Mouse (Mus musculus) kidney, adult 2 months (tissue): ENCODE results near the gene Mylk3.

Experiments
- CTCF ChIP-seq: fragments of 200-500 bp; conservative IDR thresholded peaks from 2 replicates; pipeline ENCODE4 v1.5.1; 2011; ENCODE audit warnings: low read depth, mild to moderate bottlenecking, control low read depth, low read length, moderate library complexity, mixed read lengths; ENCODE audit not compliant: insufficient read depth, insufficient read length
- POLR2A ChIP-seq: fragments of 200-500 bp; IDR thresholded peaks from one replicate; pipeline ENCODE4 v1.6.1; 2011; ENCODE audit warnings: low read depth, low read length, control low read depth

- no peak for TF ChIP-seq CTCF
- no peak for TF ChIP-seq POLR2A
Observed at GRCm38 (mm10) chr8:85381926-85382325, 4.2 kb downstream of the Mylk3 start.
